Mouse (Mus musculus) kidney, adult 2 months (tissue): Measurements from ENCODE around the gene Ggact.

Source experiments
- CTCF ChIP-seq: fragments of 200-500 bp; conservative IDR thresholded peaks from 2 replicates; pipeline ENCODE4 v1.5.1; 2011; ENCODE audit warnings: low read depth, mild to moderate bottlenecking, control low read depth, low read length, moderate library complexity, mixed read lengths; ENCODE audit not compliant: insufficient read depth, insufficient read length
- POLR2A ChIP-seq: fragments of 200-500 bp; IDR thresholded peaks from one replicate; pipeline ENCODE4 v1.6.1; 2011; ENCODE audit warnings: low read depth, low read length, control low read depth

DNA sequence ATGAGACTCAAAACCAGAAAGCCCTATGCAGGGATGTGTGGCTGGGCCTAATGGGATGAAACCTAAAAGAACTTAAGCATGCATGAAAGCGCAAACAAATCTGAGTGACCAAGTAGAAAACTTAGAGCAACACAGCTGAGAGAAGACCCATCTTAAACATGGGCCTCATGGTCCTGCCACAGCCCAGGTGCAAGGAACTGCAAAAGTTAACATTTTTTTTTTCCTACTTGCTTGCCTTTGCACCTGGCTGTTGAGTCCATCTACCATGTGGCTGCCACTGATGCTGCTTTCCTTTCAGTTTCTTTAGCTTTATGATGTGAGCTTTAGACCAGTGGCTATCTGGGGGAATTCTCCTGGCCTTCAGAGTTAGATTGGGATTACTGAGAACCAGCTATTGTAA lies 4.1 kb upstream of the Ggact start:
- TF ChIP-seq CTCF: no peak
- no peak for TF ChIP-seq POLR2A
